Comparison of ENCODE assay signal across 12 mouse cellular contexts in genomic region chr13:46832956-46833355, GRCm38 (mm10).
DNase-seq lines count a peak whose midpoint lies in the region; ATAC-seq and TF ChIP-seq lines count a peak whose summit lies in the region.
"Had no signal": no experiment of that assay in that cellular context is flagged by ENCODE, and none has a peak within 500 bp of the region (broad histone marks: within the 10 kb centered on the region; RNA-seq: fewer than 3 reads in every experiment).

No protein-coding gene starts in this region.

- WGBS in liver, embryonic 14.5 days (ENCODE audit: insufficient replicate concordance), result 50% methylated on average over 3 of the region's 3 CpGs

- no peaks in the 10 kb centered on the region for H3K79me2 ChIP-seq in MEL (ENCODE audit: control insufficient read depth, insufficient read depth, low read length, poor library complexity)

- peak; percentile 55 for TF ChIP-seq RAD21 in MEL (IDR thresholded peaks at IDR 0.05; ENCODE audit: low read depth, low read length)

- TF ChIP-seq EP300 in MEL (IDR thresholded peaks at IDR 0.05; ENCODE audit: low read depth in 1 of 2, low read length in 2 of 2), result no peak
- no peak for TF ChIP-seq EP300 in liver, embryonic 14.5 days (IDR thresholded peaks at IDR 0.05; ENCODE audit: low read depth)

- no peak overlapping the region for H3K9ac ChIP-seq in MEL (ENCODE audit: control insufficient read depth, low read depth, low read length, poor library complexity, severe bottlenecking)
- H3K9ac ChIP-seq in liver, embryonic 14.5 days (replicated peaks), result no peak overlapping the region
- H3K9ac ChIP-seq: midbrain, embryonic 15.5 days had no signal

- no peak overlapping the region for H3K4me3 ChIP-seq in MEL (ENCODE audit: control insufficient read depth in 1 of 2, insufficient read depth in 1 of 2, low read depth in 2 of 2, low read length in 2 of 2)
- no peak overlapping the region for H3K4me3 ChIP-seq in liver, embryonic 14.5 days (ENCODE audit: insufficient read depth in 1 of 2, low read depth in 2 of 2, low read length in 2 of 2)
- H3K4me3 ChIP-seq: forebrain, embryonic 10.5 days; midbrain, embryonic 15.5 days had no signal

- TF ChIP-seq CTCF in MEL (IDR thresholded peaks at IDR 0.05 in 2 of 3, conservative IDR thresholded peaks at IDR 0.05 in 1 of 3; ENCODE audit: control insufficient read depth in 1 of 3, insufficient read depth in 1 of 3, low read depth in 2 of 3, low read length in 3 of 3, poor library complexity in 1 of 3, severe bottlenecking in 1 of 3), result peak; percentile 57 to 86 (median 62)
- TF ChIP-seq CTCF in liver, embryonic 14.5 days (IDR thresholded peaks at IDR 0.05; ENCODE audit: low read depth), result peak; percentile 80

- no peaks in the 10 kb centered on the region for H3K9me3 ChIP-seq in MEL (replicated peaks; ENCODE audit: insufficient read depth, low read length)
- H3K9me3 ChIP-seq in liver, embryonic 14.5 days (ENCODE audit: control insufficient read depth, low read length), result no peaks in the 10 kb centered on the region
- H3K9me3 ChIP-seq: midbrain, embryonic 15.5 days had no signal

- H3K27ac ChIP-seq in MEL (ENCODE audit: control insufficient read depth, low read depth, low read length), result no peak overlapping the region
- H3K27ac ChIP-seq in liver, embryonic 14.5 days, result no peak overlapping the region
- H3K27ac ChIP-seq: forebrain, embryonic 10.5 days; midbrain, embryonic 15.5 days had no signal

- no peak for TF ChIP-seq POLR2A in MEL (IDR thresholded peaks at IDR 0.05; ENCODE audit: control insufficient read depth in 1 of 2, insufficient read depth in 1 of 2, low read depth in 1 of 2, low read length in 2 of 2, poor library complexity in 1 of 2)

- no peak for ATAC-seq in liver, embryonic 14.5 days (ENCODE audit: insufficient read depth)
- ATAC-seq: midbrain, embryonic 15.5 days had no signal

- no peaks in the 10 kb centered on the region for H3K4me1 ChIP-seq in MEL (ENCODE audit: control insufficient read depth in 1 of 2, insufficient read depth in 2 of 2, low read length in 2 of 2)
- H3K4me1 ChIP-seq in liver, embryonic 14.5 days (replicated peaks; ENCODE audit: control insufficient read depth in 2 of 2, insufficient read depth in 2 of 2, low read length in 1 of 2), result no peaks in the 10 kb centered on the region
- H3K4me1 ChIP-seq: forebrain, embryonic 10.5 days; midbrain, embryonic 15.5 days had no signal

- DNase-seq in kidney, adult 18-20 months, result peak; percentile 25
- DNase-seq in kidney, postnatal 14 days, result no peak
- peak; percentile 68 for DNase-seq in 416B (ENCODE audit: low read depth)
- DNase-seq in MEL (ENCODE audit: low read depth, low spot score), result peak; percentile 66
- DNase-seq in liver, embryonic 14.5 days (ENCODE audit: low read depth in 3 of 3, low spot score in 3 of 3), result peak in 2 of 3 experiments; percentile 14 to 27
- DNase-seq in urinary bladder, postnatal 14 days (ENCODE audit: low spot score), result no peak
- no peak for DNase-seq in left cerebral cortex, adult 9 months (ENCODE audit: low spot score in 2 of 2)
- no peak for DNase-seq in heart, postnatal 14 days
- DNase-seq: adrenal gland, postnatal 14 days; right cerebral cortex, postnatal 14 days had no signal

- intact Hi-C loops in heart, postnatal 14 days (cut with DNase I), result no loop called here

- H3K36me3 ChIP-seq in MEL (ENCODE audit: control insufficient read depth in 1 of 2, insufficient read depth in 2 of 2, low read length in 2 of 2), result no peaks in the 10 kb centered on the region
- H3K36me3 ChIP-seq in liver, embryonic 14.5 days (replicated peaks; ENCODE audit: control insufficient read depth, insufficient read depth, low read depth), result peaks cover 3% of the 10 kb centered on the region; the same call in 1 of the 2 replicates

- no peaks in the 10 kb centered on the region for H3K27me3 ChIP-seq in MEL (ENCODE audit: control insufficient read depth in 1 of 2, insufficient read depth in 2 of 2, low read length in 2 of 2)
- H3K27me3 ChIP-seq in liver, embryonic 14.5 days (ENCODE audit: control insufficient read depth, insufficient read depth, low read length), result no peaks in the 10 kb centered on the region
- H3K27me3 ChIP-seq: midbrain, embryonic 15.5 days had no signal

- H3K4me2 ChIP-seq in liver, embryonic 14.5 days (ENCODE audit: low read depth), result no peak overlapping the region
- H3K4me2 ChIP-seq: midbrain, embryonic 15.5 days had no signal

TF ChIP-seq in MEL, 35 proteins besides CTCF, POLR2A, EP300 and RAD21:
- TF ChIP-seq SMC3 (IDR thresholded peaks at IDR 0.05; ENCODE audit: low read depth, low read length) (peak; percentile 56), E2F4 (IDR thresholded peaks at IDR 0.05; ENCODE audit: borderline replicate concordance, low read depth, low read length) (no peak), MAX (IDR thresholded peaks at IDR 0.05; ENCODE audit: low read length) (no peak), CHD1 (IDR thresholded peaks at IDR 0.05; ENCODE audit: low read depth, low read length) (no peak), ZC3H11A (IDR thresholded peaks at IDR 0.05; ENCODE audit: low read depth, low read length) (0 out of 2 replicates have a peak, but pooled peaks have one; percentile 25), NRF1 (IDR thresholded peaks at IDR 0.05; ENCODE audit: insufficient read depth, low read depth, low read length, poor library complexity, severe bottlenecking) (no peak)

Comparison
In these comparisons a context has a peak if more than half of its experiments do, and no peak if none do; other contexts are left out.
1. DNase-seq: peak in kidney, adult 18-20 months (single experiment), 416B (single experiment), MEL (single experiment) and liver, embryonic 14.5 days (2 of 3); none in kidney, postnatal 14 days (single experiment), urinary bladder, postnatal 14 days (single experiment), left cerebral cortex, adult 9 months (0 of 2) and heart, postnatal 14 days (0 of 2).